ENCODE assay signal across 9 mouse cellular contexts in the genomic region with DNA sequence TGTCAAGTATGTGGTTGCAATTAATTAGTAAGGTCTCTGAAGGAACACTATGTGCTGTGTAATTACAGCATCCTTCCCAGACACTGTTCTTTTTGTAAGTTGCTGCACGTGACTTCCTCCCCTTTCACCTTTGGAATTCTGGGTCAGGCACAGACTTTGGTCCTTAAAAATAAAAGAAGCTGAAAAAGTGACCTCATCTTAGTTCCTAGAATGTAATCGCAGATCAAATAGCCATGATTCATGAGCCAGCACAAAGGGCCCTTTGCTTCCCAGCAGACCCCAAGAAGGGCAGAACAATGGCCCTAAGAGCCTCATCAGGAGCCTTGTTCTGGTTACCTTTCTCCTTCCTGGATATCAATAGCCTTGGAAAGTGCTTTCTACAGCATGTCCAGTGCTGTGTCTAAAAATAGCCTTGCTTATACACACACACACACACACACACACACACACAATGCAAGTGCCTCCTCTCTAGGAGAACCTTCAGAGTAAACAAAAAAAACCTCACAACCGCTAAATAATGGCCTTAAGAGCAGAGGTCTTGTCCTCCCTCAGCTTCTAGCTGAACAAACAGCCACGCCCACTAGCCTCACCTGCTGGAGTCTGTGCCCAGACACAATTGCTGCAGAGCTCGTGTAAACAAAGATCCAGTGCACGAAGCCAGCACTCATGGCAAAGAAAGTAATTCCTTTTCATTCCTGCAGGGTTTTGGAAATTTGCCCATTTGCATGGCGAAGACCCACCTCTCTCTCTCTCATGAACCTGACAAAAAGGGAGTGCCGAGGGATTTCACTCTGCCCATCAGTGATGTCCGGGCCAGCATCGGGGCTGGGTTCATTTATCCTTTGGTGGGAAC.
DNase-seq lines count a peak whose midpoint lies in the region; ATAC-seq and TF ChIP-seq lines count a peak whose summit lies in the region.
"Had no signal": no experiment of that assay in that cellular context is flagged by ENCODE, and none has a peak within 500 bp of the region (broad histone marks: within the 10 kb centered on the region; RNA-seq: fewer than 3 reads in every experiment).

No protein-coding gene starts in this region.

- peak; percentile 50 for TF ChIP-seq CTCF in layer of hippocampus, adult 2 months (conservative IDR thresholded peaks at IDR 0.05)

- no peak for DNase-seq in layer of hippocampus, adult 2 months (ENCODE audit: low spot score in 2 of 2)
- DNase-seq in layer of hippocampus, postnatal 25 days (ENCODE audit: extremely low spot score in 1 of 2, low spot score in 1 of 2), result no peak
- DNase-seq in forebrain, embryonic 11.5 days (ENCODE audit: low spot score), result peak; percentile 61
- no peak for DNase-seq in layer of hippocampus, postnatal 36 days
- DNase-seq in layer of hippocampus, adult 11-12 months (ENCODE audit: low spot score), result no peak

- no peaks in the 10 kb centered on the region for H3K36me3 ChIP-seq in forebrain, embryonic 11.5 days (ENCODE audit: control insufficient read depth, insufficient read depth, low read length)
- no peaks in the 10 kb centered on the region for H3K36me3 ChIP-seq in intestine, embryonic 16.5 days (ENCODE audit: control insufficient read depth, insufficient read depth, low read length)
- no peaks in the 10 kb centered on the region; the same call in 1 of the 2 replicates for H3K36me3 ChIP-seq in midbrain, embryonic 13.5 days

- H3K4me3 ChIP-seq in layer of hippocampus, adult 2 months, result no peak overlapping the region
- H3K4me3 ChIP-seq in forebrain, embryonic 11.5 days (ENCODE audit: low read depth, low read length), result no peak overlapping the region
- no peak overlapping the region for H3K4me3 ChIP-seq in intestine, embryonic 16.5 days (ENCODE audit: low read length)
- no peak overlapping the region for H3K4me3 ChIP-seq in midbrain, embryonic 13.5 days (replicated peaks)
- H3K4me3 ChIP-seq: limb, embryonic 13.5 days had no signal

- H3K4me1 ChIP-seq in forebrain, embryonic 11.5 days (replicated peaks; ENCODE audit: control insufficient read depth, insufficient read depth, low read length), result peaks cover 17% of the 10 kb centered on the region
- H3K4me1 ChIP-seq in intestine, embryonic 16.5 days (ENCODE audit: control insufficient read depth, insufficient read depth, low read length), result peaks cover 31% of the 10 kb centered on the region
- H3K4me1 ChIP-seq in midbrain, embryonic 13.5 days (replicated peaks), result peaks cover 20% of the 10 kb centered on the region

- no peaks in the 10 kb centered on the region for H3K27me3 ChIP-seq in forebrain, embryonic 11.5 days (ENCODE audit: control insufficient read depth, insufficient read depth, low read length)
- H3K27me3 ChIP-seq in intestine, embryonic 16.5 days (replicated peaks; ENCODE audit: control insufficient read depth, insufficient read depth, low read length), result no peaks in the 10 kb centered on the region
- no peaks in the 10 kb centered on the region for H3K27me3 ChIP-seq in midbrain, embryonic 13.5 days
- H3K27me3 ChIP-seq: limb, embryonic 13.5 days had no signal

- H3K4me2 ChIP-seq in forebrain, embryonic 11.5 days (ENCODE audit: low read depth, low read length, severe bottlenecking), result peak overlapping the region; percentile 18; the same call in 1 of the 2 replicates
- no peak overlapping the region for H3K4me2 ChIP-seq in intestine, embryonic 16.5 days (ENCODE audit: low read depth, low read length)
- no peak overlapping the region; the same call in 1 of the 2 replicates for H3K4me2 ChIP-seq in midbrain, embryonic 13.5 days (replicated peaks)
- H3K4me2 ChIP-seq: limb, embryonic 13.5 days had no signal

- H3K27ac ChIP-seq in layer of hippocampus, adult 2 months, result no peak overlapping the region
- peak overlapping the region; percentile 43 for H3K27ac ChIP-seq in forebrain, embryonic 11.5 days (ENCODE audit: low read depth, low read length)
- H3K27ac ChIP-seq in intestine, embryonic 16.5 days (ENCODE audit: low read length), result peak overlapping the region; percentile 6; the same call in 1 of the 2 replicates
- peak overlapping the region; percentile 47; the same call in 1 of the 2 replicates for H3K27ac ChIP-seq in midbrain, embryonic 13.5 days
- H3K27ac ChIP-seq: limb, embryonic 13.5 days had no signal

- H3K9me3 ChIP-seq in forebrain, embryonic 11.5 days (ENCODE audit: control insufficient read depth, low read length), result no peaks in the 10 kb centered on the region
- no peaks in the 10 kb centered on the region for H3K9me3 ChIP-seq in intestine, embryonic 16.5 days (ENCODE audit: control insufficient read depth, low read length)
- H3K9me3 ChIP-seq in midbrain, embryonic 13.5 days, result no peaks in the 10 kb centered on the region
- H3K9me3 ChIP-seq: limb, embryonic 13.5 days had no signal

- 28% methylated on average over 10 of the region's 10 CpGs for WGBS in forebrain, embryonic 11.5 days
- 24% methylated on average over 10 of the region's 10 CpGs for WGBS in intestine, embryonic 16.5 days
- 21% methylated on average over 10 of the region's 10 CpGs for WGBS in midbrain, embryonic 13.5 days

- peak; percentile 79 for ATAC-seq in forebrain, embryonic 11.5 days (replicated peaks; ENCODE audit: low FRiP score)
- ATAC-seq in intestine, embryonic 16.5 days, result peak; percentile 56
- ATAC-seq in midbrain, embryonic 13.5 days, result peak; percentile 67
- ATAC-seq in CD4-positive, CD25-positive, alpha-beta regulatory T cell, adult 4 months, result no peak

- H3K9ac ChIP-seq in forebrain, embryonic 11.5 days (ENCODE audit: low read length), result no peak overlapping the region
- no peak overlapping the region for H3K9ac ChIP-seq in intestine, embryonic 16.5 days (ENCODE audit: low read depth, low read length)
- H3K9ac ChIP-seq in midbrain, embryonic 13.5 days (replicated peaks), result no peak overlapping the region
- H3K9ac ChIP-seq: limb, embryonic 13.5 days had no signal
